Mouse (Mus musculus): Measurements from ENCODE around the gene Cabin1. TPM values are rescaled to one million over a fixed set of nuclear protein-coding genes. Genes with fewer than 3 reads are reported as not detected.
A peak's percentile ranks its signal among the peaks of the same experiment; 100 is the strongest.

Gene Cabin1
- polyA plus RNA-seq, 1 experiment from 2014 or later, result 50.0 TPM

- H3K27ac ChIP-seq (ENCODE audit: low read depth), result no peak overlapping the region
- H3K27me3 ChIP-seq (ENCODE audit: insufficient read depth, low read length), result no peaks in the 10 kb centered on the region
- no peak for ATAC-seq (ENCODE audit: insufficient read depth)
- H3K4me3 ChIP-seq (ENCODE audit: low read depth, low read length), result no peak overlapping the region
- H3K9ac ChIP-seq, result no peak overlapping the region
- peaks cover 49% of the 10 kb centered on the region for H3K36me3 ChIP-seq (ENCODE audit: insufficient read depth)
- 70% methylated on average over 6 of the region's 6 CpGs for whole genome bisulfite sequencing
- no peak overlapping the region for H3K4me2 ChIP-seq
- no peaks in the 10 kb centered on the region for H3K4me1 ChIP-seq (ENCODE audit: insufficient read depth)
- TF ChIP-seq CTCF (IDR thresholded peaks at IDR 0.05; ENCODE audit: low read depth), result no peak
- no peaks in the 10 kb centered on the region for H3K9me3 ChIP-seq (ENCODE audit: low read depth, low read length)
- DNase-seq, result no peak
These were observed 62.9 kb downstream of the Cabin1 start for GRCm38 (mm10) chr10:75701280-75701679.

DNA sequence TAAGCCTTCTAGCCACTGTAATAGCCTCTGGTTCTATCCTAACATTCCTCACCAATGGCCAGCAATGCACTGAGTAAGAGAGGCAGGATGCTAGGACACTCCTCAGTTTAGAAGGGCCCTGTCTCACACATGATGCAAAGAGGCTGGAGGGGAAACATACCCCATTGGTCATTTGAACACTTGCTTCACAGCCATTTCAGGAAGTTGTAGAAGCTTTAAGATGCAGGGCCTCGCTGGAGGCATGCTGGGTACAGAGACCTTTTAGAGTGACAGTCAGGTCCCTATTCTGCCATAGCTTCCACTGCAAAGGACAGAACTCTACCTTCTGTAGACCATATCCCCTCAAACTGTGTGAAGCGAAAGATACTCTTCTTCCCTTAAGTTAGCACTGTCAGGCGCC lies 66.4 kb downstream of the Cabin1 start:
- Histone ChIP-seq H3K4me2 (no peak overlapping the region), H3K27ac (ENCODE audit: low read depth) (no peak overlapping the region), H3K4me1 (ENCODE audit: insufficient read depth) (no peaks in the 10 kb centered on the region), H3K27me3 (ENCODE audit: insufficient read depth, low read length) (no peaks in the 10 kb centered on the region), H3K36me3 (ENCODE audit: insufficient read depth) (peaks cover 72% of the 10 kb centered on the region), H3K9me3 (ENCODE audit: low read depth, low read length) (no peaks in the 10 kb centered on the region), H3K9ac (no peak overlapping the region), H3K4me3 (ENCODE audit: low read depth, low read length) (no peak overlapping the region)
- ATAC-seq (ENCODE audit: insufficient read depth) (no peak), DNase-seq (no peak)
- WGBS, result 80% methylated on average over 3 of the region's 3 CpGs
- no peak for TF ChIP-seq CTCF (IDR thresholded peaks at IDR 0.05; ENCODE audit: low read depth)

- DNase-seq, result no peak
- no peaks in the 10 kb centered on the region for H3K4me1 ChIP-seq (ENCODE audit: insufficient read depth)
- no peak overlapping the region for H3K4me2 ChIP-seq
- H3K36me3 ChIP-seq (ENCODE audit: insufficient read depth), result peaks cover 70% of the 10 kb centered on the region
- no peak overlapping the region for H3K4me3 ChIP-seq (ENCODE audit: low read depth, low read length)
- H3K9ac ChIP-seq, result no peak overlapping the region
- TF ChIP-seq CTCF (IDR thresholded peaks at IDR 0.05; ENCODE audit: low read depth), result no peak
- peak overlapping the region; percentile 6; the same call in 1 of the 2 replicates for H3K27ac ChIP-seq (ENCODE audit: low read depth)
- no peaks in the 10 kb centered on the region for H3K27me3 ChIP-seq (ENCODE audit: insufficient read depth, low read length)
- ATAC-seq (ENCODE audit: insufficient read depth), result no peak; the same call in 1 of the 2 replicates
- H3K9me3 ChIP-seq (ENCODE audit: low read depth, low read length), result no peaks in the 10 kb centered on the region
- 79% methylated on average over 7 of the region's 7 CpGs for WGBS
These were observed 67.4 kb downstream of the Cabin1 start for GRCm38 (mm10) chr10:75696597-75697355.

DNA sequence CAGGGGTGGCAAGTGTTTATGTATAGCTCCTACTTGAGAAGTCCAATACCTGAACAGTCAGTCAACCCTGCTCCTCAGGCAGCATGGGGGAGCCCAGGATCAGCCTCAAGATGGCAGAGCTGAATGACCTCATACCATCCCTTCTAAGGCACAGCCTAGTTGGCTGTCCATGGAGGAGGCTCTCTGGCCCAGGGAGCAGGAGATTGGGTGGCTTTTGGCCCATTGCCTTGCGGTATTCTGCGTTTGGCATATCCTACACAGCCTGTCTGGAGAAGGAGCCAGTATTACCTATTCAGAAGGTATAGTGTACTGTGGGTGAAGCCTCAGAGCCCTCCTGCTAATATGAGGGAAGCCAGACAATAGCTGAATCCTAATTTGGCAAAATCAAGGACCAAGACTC lies 68.6 kb downstream of the Cabin1 start:
- no peaks in the 10 kb centered on the region for H3K4me1 ChIP-seq (ENCODE audit: insufficient read depth)
- no peak for DNase-seq
- H3K9ac ChIP-seq, result no peak overlapping the region
- no peaks in the 10 kb centered on the region for H3K27me3 ChIP-seq (ENCODE audit: insufficient read depth, low read length)
- no peak for TF ChIP-seq CTCF (IDR thresholded peaks at IDR 0.05; ENCODE audit: low read depth)
- no peak for ATAC-seq (ENCODE audit: insufficient read depth)
- no peak overlapping the region for H3K27ac ChIP-seq (ENCODE audit: low read depth)
- no peak overlapping the region for H3K4me3 ChIP-seq (ENCODE audit: low read depth, low read length)
- no peaks in the 10 kb centered on the region for H3K9me3 ChIP-seq (ENCODE audit: low read depth, low read length)
- no peak overlapping the region for H3K4me2 ChIP-seq
- H3K36me3 ChIP-seq (ENCODE audit: insufficient read depth), result peaks cover 80% of the 10 kb centered on the region
- 91% methylated on average over 2 of the region's 2 CpGs for WGBS

GRCm38 (mm10) chr10:75695078-75695477 lies 69.1 kb downstream of the Cabin1 start:
- WGBS, result 82% methylated on average over 5 of the region's 5 CpGs
- no peaks in the 10 kb centered on the region for H3K9me3 ChIP-seq (ENCODE audit: low read depth, low read length)
- ATAC-seq (ENCODE audit: insufficient read depth) (no peak), DNase-seq (no peak)
- TF ChIP-seq CTCF (IDR thresholded peaks at IDR 0.05; ENCODE audit: low read depth), result no peak
- no peak overlapping the region for H3K4me2 ChIP-seq
- H3K9ac ChIP-seq, result no peak overlapping the region
- no peaks in the 10 kb centered on the region for H3K4me1 ChIP-seq (ENCODE audit: insufficient read depth)
- no peak overlapping the region for H3K4me3 ChIP-seq (ENCODE audit: low read depth, low read length)
- H3K36me3 ChIP-seq (ENCODE audit: insufficient read depth), result peaks cover 80% of the 10 kb centered on the region
- no peaks in the 10 kb centered on the region for H3K27me3 ChIP-seq (ENCODE audit: insufficient read depth, low read length)
- no peak overlapping the region for H3K27ac ChIP-seq (ENCODE audit: low read depth)

- no peaks in the 10 kb centered on the region for H3K27me3 ChIP-seq (ENCODE audit: insufficient read depth, low read length)
- peaks cover 81% of the 10 kb centered on the region for H3K36me3 ChIP-seq (ENCODE audit: insufficient read depth)
- no peak overlapping the region for H3K9ac ChIP-seq
- DNase-seq (no peak), ATAC-seq (ENCODE audit: insufficient read depth) (no peak)
- no peak overlapping the region for H3K4me2 ChIP-seq
- no peak overlapping the region for H3K4me3 ChIP-seq (ENCODE audit: low read depth, low read length)
- no peaks in the 10 kb centered on the region for H3K4me1 ChIP-seq (ENCODE audit: insufficient read depth)
- no peak for TF ChIP-seq CTCF (IDR thresholded peaks at IDR 0.05; ENCODE audit: low read depth)
- H3K9me3 ChIP-seq (ENCODE audit: low read depth, low read length), result no peaks in the 10 kb centered on the region
- no peak overlapping the region for H3K27ac ChIP-seq (ENCODE audit: low read depth)
- 84% methylated on average over 9 of the region's 9 CpGs for WGBS
These were observed 69.6 kb downstream of the Cabin1 start for GRCm38 (mm10) chr10:75694567-75694966.

DNA sequence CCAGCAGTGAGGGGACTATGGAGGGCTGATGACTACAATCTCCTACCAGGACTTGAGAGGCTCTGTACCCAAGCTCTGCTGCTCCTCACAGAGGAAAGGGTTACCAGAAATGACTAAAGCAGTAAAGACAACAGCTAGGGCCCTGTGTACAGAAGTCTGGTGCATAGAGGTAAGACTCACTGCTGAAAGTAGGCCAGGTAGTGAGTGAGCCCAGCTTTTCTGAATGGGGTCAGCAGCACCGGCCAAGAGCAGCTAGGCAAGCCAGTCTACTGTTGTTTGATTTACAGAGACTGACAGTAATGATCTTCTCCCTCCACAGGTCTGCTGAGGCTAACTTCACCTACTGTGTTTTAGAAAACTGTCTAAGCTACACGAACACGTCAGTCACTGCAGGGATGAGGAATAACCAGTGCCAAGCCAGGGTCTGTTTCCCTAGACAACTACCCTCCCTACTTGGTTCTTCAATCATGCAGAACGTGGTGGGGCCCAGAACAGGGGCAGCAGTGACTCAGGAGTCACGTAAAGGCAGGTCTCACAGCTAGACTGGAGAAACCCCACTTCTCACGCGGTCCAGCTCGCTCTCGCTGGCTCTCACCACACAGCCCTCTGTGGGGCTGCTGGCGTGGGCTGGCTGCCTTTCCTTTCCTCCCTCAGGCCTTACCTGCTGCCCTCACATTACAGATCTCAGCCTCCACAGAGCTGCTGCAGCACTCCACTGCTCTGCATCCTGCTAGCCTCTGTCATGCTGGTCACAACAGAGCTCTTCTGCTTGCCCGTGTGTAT lies 70.5 kb downstream of the Cabin1 start:
- no peaks in the 10 kb centered on the region for H3K9me3 ChIP-seq (ENCODE audit: low read depth, low read length)
- H3K4me3 ChIP-seq (ENCODE audit: low read depth, low read length), result no peak overlapping the region
- no peaks in the 10 kb centered on the region for H3K27me3 ChIP-seq (ENCODE audit: insufficient read depth, low read length)
- H3K27ac ChIP-seq (ENCODE audit: low read depth), result no peak overlapping the region
- no peak overlapping the region for H3K9ac ChIP-seq
- peaks cover 76% of the 10 kb centered on the region for H3K36me3 ChIP-seq (ENCODE audit: insufficient read depth)
- DNase-seq (no peak), ATAC-seq (ENCODE audit: insufficient read depth) (no peak)
- WGBS, result 82% methylated on average over 11 of the region's 11 CpGs
- H3K4me2 ChIP-seq, result no peak overlapping the region
- H3K4me1 ChIP-seq (ENCODE audit: insufficient read depth), result no peaks in the 10 kb centered on the region
- TF ChIP-seq CTCF (IDR thresholded peaks at IDR 0.05; ENCODE audit: low read depth), result no peak
